Mouse (Mus musculus): Measurements from ENCODE around the gene Bbs9. TPM values are rescaled to one million over a fixed set of nuclear protein-coding genes. Genes with fewer than 3 reads are reported as not detected.

The Bbs9 gene
- polyA plus RNA-seq, 1 experiment from 2014 or later = 17.4 TPM

DNA sequence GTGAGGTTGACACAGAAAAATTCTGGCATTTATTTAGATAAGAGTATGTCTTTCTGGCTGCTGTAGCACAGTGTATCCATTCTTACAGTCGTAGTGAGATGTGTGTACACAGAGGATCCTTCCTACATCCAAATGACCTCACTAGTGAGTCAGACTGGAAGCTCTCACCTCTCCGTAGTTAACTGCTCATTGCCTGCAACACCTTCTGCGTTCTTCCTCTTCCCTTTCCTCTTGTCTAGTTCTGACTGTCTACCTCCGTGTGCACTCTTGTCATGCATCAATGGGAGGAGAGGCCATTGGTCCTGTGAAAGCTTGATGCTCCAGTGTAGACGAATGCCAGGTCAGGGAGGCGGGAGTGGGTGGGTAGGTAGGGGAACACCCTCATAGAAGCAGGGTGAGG lies 344.0 kb downstream of the Bbs9 start:
- WGBS = 92% methylated on average over 6 of the region's 6 CpGs
- Histone ChIP-seq H3K9ac (replicated peaks) (no peak overlapping the region), H3K4me1 (peaks cover 2% of the 10 kb centered on the region; the same call in 1 of the 2 replicates), H3K36me3 (no peaks in the 10 kb centered on the region), H3K27ac (replicated peaks) (no peak overlapping the region), H3K4me3 (replicated peaks) (no peak overlapping the region), H3K9me3 (replicated peaks) (no peaks in the 10 kb centered on the region), H3K4me2 (no peak overlapping the region), H3K27me3 (replicated peaks) (no peaks in the 10 kb centered on the region)
- ATAC-seq (ENCODE audit: low FRiP score) = no peak

GRCm38 (mm10) chr9:22820646-22821185 lies 345.2 kb downstream of the Bbs9 start:
- H3K27ac ChIP-seq (replicated peaks) = no peak overlapping the region
- H3K27me3 ChIP-seq (replicated peaks) = no peaks in the 10 kb centered on the region
- no peak for ATAC-seq (ENCODE audit: low FRiP score)
- no peak overlapping the region for H3K4me2 ChIP-seq
- no peak overlapping the region for H3K4me3 ChIP-seq (replicated peaks)
- no peaks in the 10 kb centered on the region for H3K36me3 ChIP-seq
- no peaks in the 10 kb centered on the region for H3K9me3 ChIP-seq (replicated peaks)
- no peak overlapping the region for H3K9ac ChIP-seq (replicated peaks)
- no peaks in the 10 kb centered on the region; the same call in 1 of the 2 replicates for H3K4me1 ChIP-seq
- WGBS = 50% methylated on average over 6 of the region's 6 CpGs

DNA sequence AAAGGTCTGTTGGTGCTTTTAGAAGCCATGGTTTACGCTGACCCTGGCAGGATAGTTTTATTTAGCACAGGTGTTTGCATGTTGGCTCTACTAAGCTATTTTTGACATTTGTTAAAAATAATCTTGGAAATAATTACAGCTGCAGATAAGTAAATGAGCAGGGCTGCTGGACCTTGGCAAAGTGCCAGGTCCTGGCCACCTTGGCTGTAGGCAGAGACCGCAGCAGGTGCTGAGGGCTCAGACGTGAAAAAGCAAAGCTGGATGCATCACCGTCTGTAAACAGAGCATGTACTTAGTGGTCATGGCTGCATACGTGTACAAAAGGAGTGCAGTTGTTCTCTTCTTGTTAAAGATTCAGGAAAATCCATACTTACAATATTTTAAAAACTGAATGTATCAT lies 347.3 kb downstream of the Bbs9 start:
- Histone ChIP-seq H3K4me3 (replicated peaks) (no peak overlapping the region), H3K9ac (replicated peaks) (no peak overlapping the region), H3K4me1 (peaks cover 14% of the 10 kb centered on the region), H3K27me3 (replicated peaks) (no peaks in the 10 kb centered on the region), H3K4me2 (no peak overlapping the region), H3K27ac (replicated peaks) (no peak overlapping the region), H3K9me3 (replicated peaks) (no peaks in the 10 kb centered on the region), H3K36me3 (no peaks in the 10 kb centered on the region)
- 71% methylated on average over 5 of the region's 5 CpGs for WGBS
- ATAC-seq (ENCODE audit: low FRiP score) = no peak

DNA sequence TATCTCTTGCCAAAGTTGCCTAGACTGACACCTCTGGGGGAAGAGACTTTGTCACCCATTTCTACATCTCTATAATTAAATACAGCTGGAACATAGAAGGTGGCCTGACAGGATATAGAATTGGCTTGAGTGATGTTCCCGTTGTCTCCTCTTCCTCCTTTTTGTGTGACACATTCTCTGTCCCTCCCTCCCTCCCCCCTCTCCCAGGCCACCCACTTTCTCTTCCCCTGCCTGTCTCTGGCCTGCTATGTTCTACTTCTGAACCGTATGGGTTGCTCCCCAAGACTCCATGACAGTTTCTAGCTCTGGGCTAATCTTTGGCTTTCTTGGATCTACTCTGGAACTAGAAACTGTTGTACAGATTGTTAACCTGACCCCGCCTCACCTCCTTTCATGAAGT lies 348.3 kb downstream of the Bbs9 start:
- H3K4me2 ChIP-seq = no peak overlapping the region
- no peaks in the 10 kb centered on the region for H3K27me3 ChIP-seq (replicated peaks)
- no peak for ATAC-seq (ENCODE audit: low FRiP score)
- no peak overlapping the region for H3K4me3 ChIP-seq (replicated peaks)
- H3K36me3 ChIP-seq = no peaks in the 10 kb centered on the region
- peaks cover 20% of the 10 kb centered on the region for H3K4me1 ChIP-seq
- no peak overlapping the region for H3K27ac ChIP-seq (replicated peaks)
- no peak overlapping the region for H3K9ac ChIP-seq (replicated peaks)
- WGBS = 67% methylated on average over 3 of the region's 3 CpGs
- H3K9me3 ChIP-seq (replicated peaks) = no peaks in the 10 kb centered on the region

GRCm38 (mm10) chr9:22824910-22825309 lies 349.4 kb downstream of the Bbs9 start:
- Histone ChIP-seq H3K36me3 (no peaks in the 10 kb centered on the region), H3K27ac (replicated peaks) (no peak overlapping the region), H3K9me3 (replicated peaks) (no peaks in the 10 kb centered on the region), H3K27me3 (replicated peaks) (no peaks in the 10 kb centered on the region), H3K4me2 (no peak overlapping the region), H3K9ac (replicated peaks) (no peak overlapping the region), H3K4me1 (peaks cover 31% of the 10 kb centered on the region), H3K4me3 (replicated peaks) (no peak overlapping the region)
- WGBS = 35% methylated on average over 8 of the region's 8 CpGs
- no peak for ATAC-seq (ENCODE audit: low FRiP score)

GRCm38 (mm10) chr9:22826571-22826990 lies 351.1 kb downstream of the Bbs9 start:
- H3K4me3 ChIP-seq (replicated peaks) = no peak overlapping the region
- peaks cover 42% of the 10 kb centered on the region for H3K4me1 ChIP-seq
- ATAC-seq (ENCODE audit: low FRiP score) = no peak
- no peaks in the 10 kb centered on the region for H3K9me3 ChIP-seq (replicated peaks)
- H3K9ac ChIP-seq (replicated peaks) = no peak overlapping the region
- no peak overlapping the region for H3K4me2 ChIP-seq
- no peak overlapping the region for H3K27ac ChIP-seq (replicated peaks)
- H3K27me3 ChIP-seq (replicated peaks) = no peaks in the 10 kb centered on the region
- no peaks in the 10 kb centered on the region for H3K36me3 ChIP-seq
- 28% methylated on average over 3 of the region's 3 CpGs for WGBS

GRCm38 (mm10) chr9:22827176-22827770 lies 351.8 kb downstream of the Bbs9 start:
- ATAC-seq (ENCODE audit: low FRiP score) = no peak

GRCm38 (mm10) chr9:22829212-22829960 lies 353.9 kb downstream of the Bbs9 start:
- Histone ChIP-seq H3K4me3 (replicated peaks) (no peak overlapping the region), H3K36me3 (no peaks in the 10 kb centered on the region), H3K4me1 (peaks cover 42% of the 10 kb centered on the region), H3K27me3 (replicated peaks) (no peaks in the 10 kb centered on the region), H3K9me3 (replicated peaks) (no peaks in the 10 kb centered on the region), H3K27ac (replicated peaks) (peak overlapping the region; percentile 67), H3K4me2 (peak overlapping the region; percentile 36), H3K9ac (replicated peaks) (no peak overlapping the region)
- ATAC-seq (ENCODE audit: low FRiP score) = peak; percentile 76
- WGBS = 31% methylated on average over 21 of the region's 21 CpGs

More at GRCm38 (mm10) chr9:22827176-22827770, 351.8 kb downstream of the Bbs9 start:
- Histone ChIP-seq H3K4me1 (peaks cover 42% of the 10 kb centered on the region), H3K4me2 (no peak overlapping the region), H3K27me3 (replicated peaks) (no peaks in the 10 kb centered on the region), H3K9ac (replicated peaks) (no peak overlapping the region), H3K36me3 (no peaks in the 10 kb centered on the region), H3K4me3 (replicated peaks) (no peak overlapping the region), H3K9me3 (replicated peaks) (no peaks in the 10 kb centered on the region), H3K27ac (replicated peaks) (no peak overlapping the region)
- 31% methylated on average over 2 of the region's 2 CpGs for WGBS

DNA sequence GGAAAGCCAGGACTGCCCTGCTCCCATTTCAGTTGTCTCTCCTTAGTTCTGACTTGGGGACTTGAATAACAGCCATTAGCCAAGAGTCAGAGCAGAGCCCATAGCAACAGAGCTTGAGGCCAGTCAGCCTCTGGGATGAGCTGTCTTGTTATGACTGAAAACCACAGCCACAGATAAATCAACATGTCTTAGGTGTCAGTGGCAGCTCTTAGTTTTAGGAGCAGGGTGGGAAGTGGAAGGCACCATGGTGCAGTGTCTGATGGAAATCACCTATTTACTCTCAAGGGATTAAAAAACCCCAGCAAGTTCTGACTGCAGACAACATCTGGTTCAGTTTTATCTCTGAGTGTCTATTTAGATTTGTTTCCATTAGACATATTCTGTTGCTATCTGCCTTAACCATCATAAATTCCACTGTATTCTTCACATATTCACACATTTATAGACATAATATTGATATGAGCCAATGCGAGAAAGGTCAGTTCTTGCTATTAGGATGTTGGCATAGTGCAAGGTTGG lies 359.5 kb downstream of the Bbs9 start:
- Histone ChIP-seq H3K36me3 (no peaks in the 10 kb centered on the region), H3K4me3 (replicated peaks) (no peak overlapping the region)
- ATAC-seq (ENCODE audit: low FRiP score) = no peak

GRCm38 (mm10) chr9:22837000-22837399 lies 361.5 kb downstream of the Bbs9 start:
- Histone ChIP-seq H3K27ac (replicated peaks) (no peak overlapping the region), H3K9ac (replicated peaks) (no peak overlapping the region), H3K27me3 (replicated peaks) (no peaks in the 10 kb centered on the region), H3K36me3 (no peaks in the 10 kb centered on the region), H3K4me1 (peaks cover 13% of the 10 kb centered on the region), H3K4me3 (replicated peaks) (no peak overlapping the region), H3K4me2 (no peak overlapping the region), H3K9me3 (replicated peaks) (no peaks in the 10 kb centered on the region)
- no peak for ATAC-seq (ENCODE audit: low FRiP score)
- WGBS = 36% methylated on average over 6 of the region's 6 CpGs

More for the DNA sequence above, 359.5 kb downstream of the Bbs9 start:
- no peaks in the 10 kb centered on the region for H3K9me3 ChIP-seq (replicated peaks)
- H3K9ac ChIP-seq (replicated peaks) = no peak overlapping the region
- H3K4me1 ChIP-seq = peaks cover 23% of the 10 kb centered on the region
- no peak overlapping the region for H3K4me2 ChIP-seq
- H3K27ac ChIP-seq (replicated peaks) = no peak overlapping the region
- WGBS = 98% methylated on average over 1 of the region's 1 CpGs
- H3K27me3 ChIP-seq (replicated peaks) = no peaks in the 10 kb centered on the region

DNA sequence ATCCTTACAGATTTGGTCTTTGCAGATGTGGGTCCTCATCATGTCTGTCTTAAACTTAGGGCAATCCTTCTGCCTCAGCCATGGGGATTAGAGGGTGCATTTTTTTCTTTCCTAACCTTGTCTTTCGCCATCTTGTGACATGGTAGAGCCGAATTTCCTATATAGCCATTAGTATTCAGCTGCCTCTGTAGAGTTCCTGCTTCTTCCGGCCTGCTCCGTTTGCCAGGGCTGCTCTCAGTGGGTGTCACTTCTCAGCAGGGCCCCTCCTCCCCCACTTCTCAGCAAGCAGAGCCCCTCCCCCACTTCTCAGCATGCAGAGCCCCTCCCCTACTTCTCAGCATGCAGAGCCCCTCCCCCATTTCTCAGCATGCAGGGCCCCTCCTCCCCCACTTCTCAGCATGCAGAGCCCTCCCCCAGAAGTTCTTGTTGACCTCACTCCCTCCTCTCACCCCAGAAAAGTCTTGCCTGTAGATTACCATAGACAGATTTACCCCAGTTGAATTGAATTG lies 362.2 kb downstream of the Bbs9 start:
- Histone ChIP-seq H3K9ac (replicated peaks) (no peak overlapping the region), H3K27me3 (replicated peaks) (no peaks in the 10 kb centered on the region), H3K4me3 (replicated peaks) (no peak overlapping the region), H3K27ac (replicated peaks) (no peak overlapping the region), H3K36me3 (no peaks in the 10 kb centered on the region), H3K4me2 (no peak overlapping the region), H3K4me1 (peaks cover 13% of the 10 kb centered on the region), H3K9me3 (replicated peaks) (no peaks in the 10 kb centered on the region)
- no peak for ATAC-seq (ENCODE audit: low FRiP score)
- WGBS = 25% methylated on average over 4 of the region's 4 CpGs
